Mouse (Mus musculus): ENCODE results near the gene Psma1.

Gene Psma1

GRCm38 (mm10) chr7:114276005-114276752 lies at the start of gene Psma1:
TSS of gene Psma1 (minus strand) at chr7:114276118.
- DNase-seq (ENCODE audit: low read depth): peak; percentile 98

DNA sequence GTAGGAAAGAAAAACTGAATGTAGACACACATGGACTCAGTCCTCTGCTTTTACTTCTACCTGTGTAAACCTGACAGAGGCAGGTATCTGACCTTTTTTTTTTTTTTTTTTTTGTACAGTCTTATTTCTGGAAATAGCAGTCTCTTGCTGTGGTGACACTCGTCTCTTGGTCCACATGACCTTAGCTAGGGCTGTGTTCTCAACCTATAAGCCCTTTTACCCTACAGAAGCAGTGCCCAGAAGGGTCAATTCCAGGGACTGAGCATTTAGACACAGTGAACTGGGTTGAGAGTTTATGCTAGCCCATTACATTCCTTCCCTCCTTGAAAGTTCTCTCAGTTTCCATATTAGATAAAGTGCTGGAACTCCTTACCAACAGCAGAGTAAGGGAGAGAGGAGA lies 47.6 kb upstream of the Psma1 start:
- DNase-seq (ENCODE audit: low read depth): no peak

DNA sequence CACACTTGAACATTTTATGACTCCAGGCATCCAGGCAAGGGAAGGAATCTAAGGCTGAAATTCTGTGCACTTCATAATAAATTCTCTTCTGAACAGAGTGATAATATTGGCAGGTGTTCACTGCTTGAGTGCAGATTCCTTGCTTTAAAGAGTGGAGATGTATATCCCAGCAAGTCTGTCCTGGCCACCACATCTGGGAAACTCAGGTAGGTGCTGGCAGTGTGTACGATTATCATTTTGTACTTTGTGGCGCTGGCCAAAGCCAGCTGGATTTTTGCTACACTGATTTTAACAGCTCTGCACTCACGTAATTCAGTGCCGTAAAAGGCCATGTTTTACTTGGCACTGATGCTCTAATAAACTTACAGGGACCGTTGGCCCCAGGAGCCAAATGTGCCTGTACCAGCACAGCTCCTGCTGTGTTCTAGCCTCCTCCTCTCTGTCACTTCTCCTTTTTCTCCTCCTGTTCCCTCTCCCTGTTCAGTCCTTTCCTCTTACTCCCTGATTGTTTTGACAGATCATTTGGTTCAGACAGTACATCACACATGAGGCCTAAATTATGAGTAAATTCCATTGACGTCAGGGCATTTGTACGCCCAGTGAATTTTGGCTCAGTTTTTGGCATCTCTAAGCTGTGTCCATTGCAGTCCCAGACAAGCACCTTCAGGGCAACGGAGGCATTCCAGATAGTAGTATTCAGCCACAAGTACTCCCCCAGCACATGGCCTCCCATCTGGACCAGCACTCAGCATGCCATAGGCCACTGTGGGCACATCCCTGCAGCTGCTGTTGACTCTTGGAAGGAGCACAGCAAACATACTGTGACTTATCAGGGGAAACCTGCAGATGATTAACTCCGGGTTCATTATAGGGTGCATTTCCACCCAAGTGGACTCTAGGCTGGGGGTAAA lies 46.9 kb upstream of the Psma1 start:
- no peak for DNase-seq (ENCODE audit: low read depth)

DNA sequence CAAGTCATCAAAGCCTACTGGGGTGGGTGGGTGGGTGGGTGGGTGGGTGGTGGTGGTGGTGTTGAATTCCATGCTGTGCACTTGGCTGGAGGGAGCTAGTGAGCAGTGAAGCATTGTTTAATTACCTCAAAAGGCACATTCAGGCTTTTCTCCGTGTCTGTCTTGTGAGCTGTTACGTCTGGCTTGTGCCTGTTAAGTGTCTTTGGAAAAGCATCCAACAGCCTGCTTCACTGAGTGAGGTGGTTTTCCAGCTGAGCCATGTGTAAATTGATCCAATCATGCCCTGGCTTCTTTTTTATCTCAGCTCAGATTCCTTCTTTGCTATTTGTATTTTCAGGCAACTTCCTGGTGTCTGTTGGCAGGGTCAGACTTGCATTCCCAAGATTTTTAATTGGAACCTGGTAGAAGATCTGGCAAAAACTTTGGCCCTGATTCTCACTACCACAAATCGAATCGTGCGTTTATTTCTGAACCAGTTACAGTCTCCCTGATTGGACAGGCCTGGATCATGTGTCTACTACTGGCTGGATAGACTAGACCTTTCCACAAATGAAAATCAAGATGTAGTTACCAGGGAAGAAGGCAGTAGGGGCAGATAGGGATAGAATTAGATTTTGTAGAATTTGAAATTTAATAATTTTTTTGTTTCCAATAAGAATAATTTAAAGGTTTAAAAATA lies 45.9 kb upstream of the Psma1 start:
- DNase-seq (ENCODE audit: low read depth): no peak

DNA sequence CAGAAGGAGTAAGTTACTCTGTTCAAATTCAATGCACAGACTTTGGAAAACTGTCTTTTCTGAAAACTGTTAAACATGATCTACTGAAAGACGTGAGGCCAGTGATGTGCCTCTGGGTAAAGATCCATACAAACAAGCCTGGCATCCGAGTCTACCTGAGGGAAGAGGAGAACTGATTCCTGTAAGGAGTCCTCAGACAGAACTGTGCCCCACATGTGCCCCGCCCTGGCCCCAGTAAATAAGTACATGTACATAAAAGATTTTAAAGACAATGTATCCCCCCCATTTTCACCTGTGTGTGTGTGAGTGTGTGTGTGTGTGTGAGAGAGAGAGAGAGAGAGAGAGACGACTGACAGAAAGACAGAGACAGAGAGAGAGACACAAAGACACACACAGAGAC lies 42.0 kb upstream of the Psma1 start:
- no peak for DNase-seq (ENCODE audit: low read depth)

GRCm38 (mm10) chr7:114317389-114317792 lies 41.5 kb upstream of the Psma1 start:
- DNase-seq (ENCODE audit: low read depth): no peak

GRCm38 (mm10) chr7:114316361-114316871 lies 40.5 kb upstream of the Psma1 start:
- DNase-seq (ENCODE audit: low read depth): no peak

DNA sequence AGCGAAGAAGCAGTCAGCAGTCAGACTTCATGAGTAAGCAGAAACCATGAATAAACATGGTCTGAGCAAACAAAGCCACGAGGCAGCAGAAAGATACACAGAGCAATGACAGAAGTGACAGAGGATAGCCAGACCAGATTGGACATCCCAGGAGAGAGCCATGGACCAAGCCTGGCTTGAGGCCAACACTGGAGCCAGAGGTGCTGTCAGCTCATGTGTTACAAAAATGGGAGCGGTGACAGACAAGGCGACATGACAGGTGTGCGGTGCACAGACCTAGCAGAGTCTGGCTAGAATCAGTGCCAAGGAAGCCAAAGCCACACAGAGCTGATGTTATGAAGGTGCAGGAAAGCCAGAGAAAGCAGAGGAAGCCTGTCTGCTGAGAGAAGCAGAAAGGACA lies 35.3 kb upstream of the Psma1 start:
- no peak for DNase-seq (ENCODE audit: low read depth)

DNA sequence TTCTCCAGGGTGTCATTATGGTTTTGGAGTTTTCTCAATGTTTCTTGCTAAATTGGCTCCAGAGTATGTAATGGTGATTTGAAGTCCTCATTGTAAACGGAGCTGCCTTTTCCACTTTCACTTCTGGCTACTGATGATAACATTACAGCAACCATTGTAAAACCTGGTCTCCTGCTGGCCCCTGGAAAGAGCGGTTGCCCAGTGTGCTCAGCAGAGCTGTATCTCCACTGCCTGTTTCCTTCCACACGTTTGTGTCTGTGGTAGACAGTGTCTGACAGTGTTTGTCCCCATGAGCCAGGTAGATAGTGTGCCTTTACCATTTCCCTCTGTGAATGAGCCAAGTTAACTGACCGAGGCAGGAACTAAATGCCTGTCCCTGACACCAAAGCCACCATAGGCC lies 33.1 kb upstream of the Psma1 start:
- no peak for DNase-seq (ENCODE audit: low read depth)

DNA sequence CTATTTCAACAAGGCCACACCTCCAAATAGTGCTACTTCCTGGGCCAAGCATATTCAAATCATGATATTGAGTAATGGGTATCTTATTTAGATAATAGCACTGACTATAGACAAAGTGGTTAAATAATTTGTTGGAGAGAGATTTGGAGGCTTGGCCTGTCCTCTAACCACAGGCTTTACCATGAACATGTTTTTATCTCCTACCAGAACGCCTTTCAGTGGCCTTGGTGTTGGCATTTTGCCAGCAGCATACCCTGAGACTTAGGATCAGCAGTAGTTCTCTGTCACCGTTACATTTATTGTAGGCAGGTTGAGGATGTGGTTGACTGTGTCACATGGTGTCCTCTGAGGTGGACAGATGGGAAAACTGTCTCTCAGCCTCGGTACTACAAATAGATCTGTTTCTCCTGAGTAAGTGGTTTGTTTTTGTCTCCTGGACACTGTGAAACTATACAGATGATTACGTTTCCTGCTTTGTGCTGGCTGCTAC lies 25.4 kb upstream of the Psma1 start:
- DNase-seq (ENCODE audit: low read depth): no peak

GRCm38 (mm10) chr7:114300782-114301181 lies 24.9 kb upstream of the Psma1 start:
- no peak for DNase-seq (ENCODE audit: low read depth)

DNA sequence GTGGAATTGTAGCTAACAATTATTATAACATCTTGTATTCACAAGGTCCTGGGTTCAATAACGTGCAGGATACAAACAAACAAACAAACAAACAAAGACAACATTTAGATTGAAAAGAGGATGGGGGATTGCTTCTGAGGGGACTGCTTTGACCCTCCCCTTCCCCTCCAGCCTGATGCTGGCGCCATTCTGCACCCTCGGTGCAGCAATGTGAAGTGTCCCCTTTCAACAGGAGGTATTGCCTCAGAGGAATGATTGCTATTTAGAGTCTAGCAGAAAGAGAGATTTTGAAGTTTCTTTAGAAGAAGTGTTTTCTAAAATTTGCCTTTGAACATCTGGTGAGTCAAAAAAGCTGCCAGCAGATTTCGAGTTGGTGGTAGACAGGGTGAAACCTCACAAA lies 23.3 kb upstream of the Psma1 start:
- no peak for DNase-seq (ENCODE audit: low read depth)

GRCm38 (mm10) chr7:114294698-114295097 lies 18.8 kb upstream of the Psma1 start:
- DNase-seq (ENCODE audit: low read depth): no peak

DNA sequence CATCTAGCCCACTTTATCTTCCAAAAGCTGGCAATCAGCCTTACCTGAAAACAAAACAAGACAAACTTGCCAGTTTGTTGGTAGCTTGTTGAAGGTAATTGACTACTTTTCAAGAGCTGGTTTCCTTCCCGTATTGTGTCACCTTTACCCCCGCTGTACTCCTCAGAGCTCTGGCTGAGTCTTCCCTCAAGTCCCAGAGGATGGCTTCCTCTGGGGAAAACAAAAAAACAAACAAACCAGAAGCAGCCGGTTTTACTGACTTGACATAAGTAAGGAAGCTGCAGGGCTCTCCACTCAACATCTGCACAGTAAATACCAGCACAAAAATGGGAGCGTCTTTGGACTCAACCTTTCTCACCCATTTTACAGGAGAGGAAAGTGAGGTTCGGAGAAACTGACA lies 18.0 kb upstream of the Psma1 start:
- no peak for DNase-seq (ENCODE audit: low read depth)

DNA sequence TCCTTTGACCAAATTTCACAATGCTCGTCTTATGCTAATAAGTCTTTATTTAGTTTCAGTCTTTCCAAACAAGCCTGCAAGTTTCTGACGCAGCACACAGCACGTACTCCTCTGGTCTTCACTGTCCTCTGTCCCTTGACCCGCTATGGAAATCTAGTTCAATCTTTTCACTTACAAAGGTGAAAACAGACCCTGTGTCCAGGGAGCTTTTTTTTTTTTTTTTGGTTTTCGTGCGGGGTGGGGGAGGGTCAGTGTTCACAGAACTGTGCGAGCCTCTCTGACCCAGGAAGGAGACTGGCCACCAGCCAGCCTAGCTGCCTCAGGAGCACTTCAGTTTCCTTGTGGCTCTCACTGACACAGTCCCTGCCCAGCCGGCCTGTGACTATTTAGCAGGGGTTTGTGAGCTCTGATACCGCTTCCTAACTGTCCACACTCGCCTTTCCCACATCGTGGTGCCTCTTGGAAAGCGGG lies 16.6 kb upstream of the Psma1 start:
- no peak for DNase-seq (ENCODE audit: low read depth)

- DNase-seq (ENCODE audit: low read depth): no peak
Measured at GRCm38 (mm10) chr7:114291461-114292335, 15.8 kb upstream of the Psma1 start.

GRCm38 (mm10) chr7:114290078-114290506 lies 14.2 kb upstream of the Psma1 start:
- DNase-seq (ENCODE audit: low read depth): no peak

- no peak for DNase-seq (ENCODE audit: low read depth)
Measured at GRCm38 (mm10) chr7:114284296-114284910, 8.5 kb upstream of the Psma1 start.

DNA sequence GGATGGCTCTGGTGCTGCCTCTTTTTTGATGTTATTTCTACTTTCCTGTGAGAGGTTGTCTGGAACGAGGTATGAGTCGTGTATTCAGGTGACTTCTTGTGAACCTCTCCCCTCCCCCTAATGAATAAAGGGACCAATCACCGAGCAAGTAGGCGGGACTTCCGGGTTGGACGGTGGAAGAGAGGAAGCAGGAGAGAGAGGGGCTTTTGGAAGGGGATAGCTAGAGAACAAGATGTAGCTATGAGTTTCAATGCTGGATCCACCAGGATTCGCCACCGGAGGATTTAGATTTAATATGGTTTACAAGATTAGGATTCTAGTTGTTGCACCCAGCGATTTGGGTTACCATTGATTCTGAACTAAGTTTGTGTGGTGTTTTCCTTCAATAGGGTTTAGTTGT lies 7.1 kb upstream of the Psma1 start:
- no peak for DNase-seq (ENCODE audit: low read depth)

DNA sequence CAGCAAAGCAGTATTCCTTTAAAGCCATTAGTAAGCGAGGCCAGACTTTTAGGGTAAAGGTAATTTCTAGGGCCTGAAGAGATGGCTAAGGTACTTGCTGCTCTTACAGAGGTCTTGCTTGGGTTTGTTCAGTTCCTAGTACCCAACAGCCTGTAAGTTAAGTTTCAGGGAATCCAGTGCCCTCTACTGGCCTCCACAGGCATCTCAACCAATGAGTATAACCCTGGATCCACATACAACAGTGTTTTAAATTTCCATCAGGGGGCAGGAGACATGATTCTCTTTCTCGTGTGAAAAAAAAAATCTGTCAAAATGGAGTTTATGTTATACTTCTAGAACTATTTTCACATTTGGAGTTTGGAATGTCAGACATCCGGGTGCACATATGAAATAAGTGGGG lies 5.8 kb upstream of the Psma1 start:
- DNase-seq (ENCODE audit: low read depth): peak; percentile 55
